Mouse (Mus musculus) limb, embryonic 15.5 days (tissue): Measurements from ENCODE around the gene Psenen. TPM values are rescaled to one million over a fixed set of nuclear protein-coding genes. Genes with fewer than 3 reads are reported as not detected.

Experiments
- ATAC-seq: fragments of 200-750 bp; cut with Nextera tagmentation; 2 replicates; pipeline ENCODE4 v1.8.0; 2017; ENCODE audit warnings: low read depth, moderate TSS enrichment; ENCODE audit not compliant: insufficient number of reproducible peaks, low FRiP score, low TSS enrichment
- H3K27ac ChIP-seq: fragments of 300-500 bp; sonication (generic); 2 replicates; pipeline ENCODE4 v1.5.1; 2015; ENCODE audit warnings: moderate library complexity, mild to moderate bottlenecking, inconsistent platforms
- H3K27me3 ChIP-seq: fragments of 300-500 bp; sonication (generic); 2 replicates; pipeline ENCODE4 v1.6.1; 2015; ENCODE audit warnings: inconsistent platforms
- H3K36me3 ChIP-seq: fragments of 300-500 bp; sonication (generic); 2 replicates; pipeline ENCODE4 v1.6.1; 2015; ENCODE audit warnings: inconsistent platforms
- H3K4me1 ChIP-seq: fragments of 300-500 bp; sonication (generic); 2 replicates; pipeline ENCODE4 v1.6.1; 2015; ENCODE audit warnings: inconsistent platforms
- H3K4me2 ChIP-seq: fragments of 300-500 bp; sonication (generic); 2 replicates; pipeline ENCODE4 v1.6.1; 2015; ENCODE audit warnings: mild to moderate bottlenecking, inconsistent platforms
- H3K4me3 ChIP-seq: fragments of 300-500 bp; sonication (generic); 2 replicates; pipeline ENCODE4 v1.5.1; 2015; ENCODE audit warnings: mild to moderate bottlenecking, inconsistent platforms
- H3K9ac ChIP-seq: fragments of 300-500 bp; sonication (generic); 2 replicates; pipeline ENCODE4 v1.6.1; 2015; ENCODE audit warnings: inconsistent platforms
- H3K9me3 ChIP-seq: fragments of 300-500 bp; sonication (generic); 2 replicates; pipeline ENCODE4 v1.6.1; 2016; ENCODE audit warnings: inconsistent platforms
- WGBS: fragments of 180-500 bp; shearing (Covaris S2); methylation state at CpG from one replicate; pipeline ENCODE4 v1.1.7; 2015; 5-methylcytosine and 5-hydroxymethylcytosine counted together
- polyA plus RNA-seq: library from polyadenylated mRNA; unstranded; fragments of >200 nt; fragmentation: Nextera tagmentation; extraction: Ambion mirVana; gene quantifications from 2 replicates; pipeline ENCODE4 v1.2.1, GENCODE M21; 2015

The Psenen gene
- polyA plus RNA-seq, 1 experiment from 2014 or later: 146 TPM

DNA sequence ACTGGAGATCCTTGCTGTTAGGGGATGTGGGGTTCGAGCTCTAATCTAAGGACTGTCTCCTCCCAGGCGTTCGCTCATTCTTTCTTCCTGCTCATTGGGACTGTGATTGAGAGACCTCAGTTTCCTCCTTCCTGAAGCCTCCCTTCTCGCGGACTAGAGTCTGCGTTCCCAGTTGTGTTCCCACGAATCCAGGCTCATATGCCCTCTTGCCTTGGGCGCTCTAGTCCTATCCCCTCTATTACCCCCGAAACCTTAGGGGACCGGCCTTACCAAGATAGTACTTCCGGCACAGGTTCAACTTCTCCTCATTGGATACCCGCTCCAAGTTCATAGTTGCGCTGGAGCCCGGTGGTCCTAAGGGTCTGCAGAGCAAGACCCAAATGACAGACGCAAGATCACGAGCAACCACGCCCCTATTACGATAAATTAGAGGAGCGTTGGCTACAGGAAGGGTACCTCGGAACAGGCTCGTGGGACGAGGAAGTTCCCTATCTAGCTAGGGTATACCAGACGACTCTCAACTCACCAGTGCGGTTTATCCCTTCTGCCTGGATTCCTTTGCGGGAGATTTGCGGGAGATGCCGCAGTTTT, 806 bp downstream of the Psenen start:
- Histone ChIP-seq H3K4me1 (peaks cover 22% of the 10 kb centered on the region), H3K9ac (peak overlapping the region; percentile 54), H3K36me3 (peaks cover 30% of the 10 kb centered on the region), H3K4me3 (peak overlapping the region; percentile 68), H3K4me2 (peak overlapping the region; percentile 62), H3K27me3 (no peaks in the 10 kb centered on the region), H3K9me3 (no peaks in the 10 kb centered on the region), H3K27ac (peak overlapping the region; percentile 86)
- 1% methylated on average over 27 of the region's 27 CpGs for WGBS
- no peak for ATAC-seq

DNA sequence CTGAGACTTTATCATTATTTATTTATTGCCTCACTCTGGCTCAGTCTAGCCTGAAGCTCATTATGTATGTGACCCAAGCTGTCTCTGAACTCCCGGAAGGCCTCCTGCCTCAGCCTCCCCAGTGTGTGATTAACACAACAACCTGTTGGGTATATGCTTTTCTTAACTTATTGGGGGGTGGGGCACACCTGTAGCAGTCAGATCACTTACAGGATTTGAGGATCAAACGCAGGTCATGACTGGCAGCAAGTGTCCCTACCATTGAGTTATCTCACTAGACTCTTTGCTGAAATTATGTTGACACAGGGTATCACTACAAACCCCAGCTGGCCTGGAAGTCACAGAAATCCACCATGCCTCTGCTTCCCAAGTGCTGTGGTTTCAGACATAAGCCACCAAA, 3.1 kb downstream of the Psenen start:
- Histone ChIP-seq H3K36me3 (peaks cover 30% of the 10 kb centered on the region), H3K4me2 (peak overlapping the region; percentile 91; the same call in 1 of the 2 replicates), H3K27me3 (no peaks in the 10 kb centered on the region), H3K4me3 (peak overlapping the region; percentile 66; the same call in 1 of the 2 replicates), H3K9me3 (no peaks in the 10 kb centered on the region), H3K27ac (no peak overlapping the region), H3K4me1 (peaks cover 23% of the 10 kb centered on the region), H3K9ac (no peak overlapping the region)
- ATAC-seq: no peak
- 65% methylated on average over 2 of the region's 2 CpGs for WGBS

DNA sequence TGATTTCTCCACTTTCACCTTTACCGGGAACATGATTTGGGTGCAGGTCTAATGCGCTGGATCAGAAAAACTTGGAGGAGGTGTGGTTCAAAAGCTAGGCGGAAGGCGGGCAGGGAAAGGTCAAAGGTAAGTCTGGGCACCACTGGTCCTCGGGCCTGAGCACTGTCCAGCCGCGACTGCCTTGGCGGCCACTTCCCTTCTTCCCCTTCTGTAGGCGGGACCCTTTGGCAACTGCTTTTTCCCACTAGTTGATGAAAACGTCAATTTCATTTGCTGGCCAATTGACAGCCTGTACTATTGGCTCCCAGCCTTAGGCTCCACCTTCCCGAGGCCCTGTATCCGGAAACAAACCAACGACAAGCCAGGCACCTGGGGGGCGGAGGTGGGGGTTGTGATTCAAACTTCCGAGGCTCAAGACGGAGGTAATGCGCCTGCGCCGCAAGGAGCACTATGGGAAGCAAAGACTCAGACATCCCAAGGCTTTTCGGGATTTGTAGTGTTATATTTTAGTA, 3.9 kb downstream of the Psenen start, which contains the start of gene Lin37:
TSS of gene Lin37 (minus strand) at position 396 of the 512 bp plus-strand sequence.
- under 1% methylated on average over 20 of the region's 20 CpGs for WGBS
- Histone ChIP-seq H3K27ac (peak within 1 kb of the TSS; percentile 60), H3K9me3 (no peaks in the 10 kb centered on the region), H3K9ac (peak within 1 kb of the TSS; percentile 63), H3K36me3 (peaks cover 30% of the 10 kb centered on the region), H3K4me3 (peak within 1 kb of the TSS; percentile 66), H3K4me1 (peaks cover 23% of the 10 kb centered on the region), H3K27me3 (no peaks in the 10 kb centered on the region), H3K4me2 (peak within 1 kb of the TSS; percentile 91)
- ATAC-seq: peak; percentile 85

DNA sequence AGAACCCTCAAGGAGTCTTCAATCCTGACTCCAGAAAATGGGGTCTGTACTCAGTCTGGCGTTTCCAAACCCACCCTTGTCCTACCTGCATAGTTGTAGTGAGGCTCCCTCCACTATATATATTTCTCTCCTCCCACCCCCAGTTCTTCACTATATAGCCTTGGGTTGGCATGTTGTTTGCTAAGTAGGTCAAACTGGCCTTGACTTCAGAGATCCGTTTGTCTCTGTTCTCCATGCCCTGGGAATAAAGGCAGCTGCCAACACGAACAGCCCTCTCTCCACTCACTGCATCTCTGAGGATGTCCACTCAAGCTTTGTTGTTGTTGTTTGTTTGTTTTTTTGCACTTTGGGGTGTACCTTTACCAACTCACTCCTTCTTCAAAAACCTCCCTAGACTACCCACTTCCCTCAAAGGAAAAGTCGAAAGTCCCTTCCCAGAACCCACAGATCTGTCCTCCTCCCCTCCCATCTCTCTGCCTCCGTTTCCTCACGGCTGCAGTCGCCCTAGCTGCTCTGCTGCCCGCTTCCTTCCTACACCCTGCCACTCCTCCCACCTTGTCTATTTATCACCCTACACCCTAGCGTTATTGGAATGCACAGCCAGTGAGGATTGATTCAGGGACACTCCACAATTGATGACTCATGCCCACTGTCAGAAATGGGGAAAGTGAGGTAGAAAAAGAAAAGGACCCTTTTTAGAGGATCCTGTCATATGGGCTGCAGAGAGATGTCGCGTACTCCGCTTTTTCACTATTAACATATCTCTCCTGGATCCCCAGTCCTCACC, 4.6 kb downstream of the Psenen start:
- Histone ChIP-seq H3K9ac (peak overlapping the region; percentile 63), H3K4me1 (peaks cover 21% of the 10 kb centered on the region), H3K27me3 (no peaks in the 10 kb centered on the region), H3K4me2 (peak overlapping the region; percentile 91), H3K4me3 (peak overlapping the region; percentile 66), H3K36me3 (peaks cover 35% of the 10 kb centered on the region), H3K9me3 (no peaks in the 10 kb centered on the region), H3K27ac (peak overlapping the region; percentile 60)
- WGBS: 16% methylated on average over 12 of the region's 12 CpGs
- no peak for ATAC-seq

DNA sequence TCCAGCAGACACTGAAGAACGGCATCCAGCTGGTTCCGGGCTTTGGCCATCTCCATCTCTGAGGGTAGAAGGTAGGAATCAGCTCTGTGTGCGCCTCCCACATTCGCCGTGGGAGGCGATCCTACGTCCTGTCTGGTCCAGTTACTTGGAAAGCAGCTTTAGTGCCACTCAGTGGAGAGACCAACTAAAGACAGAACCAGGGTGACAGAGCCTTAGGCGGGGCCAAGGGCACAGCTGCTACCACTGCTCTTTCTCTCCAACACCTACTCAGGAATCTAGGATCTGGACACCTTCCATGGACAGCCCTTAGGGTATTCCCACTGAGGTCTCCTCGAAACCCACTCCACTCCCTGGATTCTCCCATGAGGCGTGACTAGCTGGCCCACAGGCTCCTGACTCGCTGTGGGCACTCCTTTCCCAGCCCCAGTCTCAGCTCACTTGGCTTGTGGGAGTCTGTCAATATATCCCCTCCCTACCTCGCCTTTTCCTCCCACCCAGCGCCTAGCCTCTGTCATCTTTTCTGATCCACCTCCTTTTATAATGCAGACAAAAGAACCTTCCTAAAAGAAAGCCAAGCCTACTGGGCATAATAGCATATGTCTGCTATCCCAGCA, 5.4 kb downstream of the Psenen start:
- peak overlapping the region; percentile 63 for H3K9ac ChIP-seq
- no peaks in the 10 kb centered on the region for H3K9me3 ChIP-seq
- H3K4me3 ChIP-seq: peak overlapping the region; percentile 66
- no peak overlapping the region for H3K27ac ChIP-seq
- H3K4me1 ChIP-seq: peaks cover 28% of the 10 kb centered on the region
- 92% methylated on average over 13 of the region's 13 CpGs for WGBS
- H3K27me3 ChIP-seq: no peaks in the 10 kb centered on the region
- H3K36me3 ChIP-seq: peaks cover 35% of the 10 kb centered on the region
- H3K4me2 ChIP-seq: peak overlapping the region; percentile 91; the same call in 1 of the 2 replicates
- ATAC-seq: no peak

DNA sequence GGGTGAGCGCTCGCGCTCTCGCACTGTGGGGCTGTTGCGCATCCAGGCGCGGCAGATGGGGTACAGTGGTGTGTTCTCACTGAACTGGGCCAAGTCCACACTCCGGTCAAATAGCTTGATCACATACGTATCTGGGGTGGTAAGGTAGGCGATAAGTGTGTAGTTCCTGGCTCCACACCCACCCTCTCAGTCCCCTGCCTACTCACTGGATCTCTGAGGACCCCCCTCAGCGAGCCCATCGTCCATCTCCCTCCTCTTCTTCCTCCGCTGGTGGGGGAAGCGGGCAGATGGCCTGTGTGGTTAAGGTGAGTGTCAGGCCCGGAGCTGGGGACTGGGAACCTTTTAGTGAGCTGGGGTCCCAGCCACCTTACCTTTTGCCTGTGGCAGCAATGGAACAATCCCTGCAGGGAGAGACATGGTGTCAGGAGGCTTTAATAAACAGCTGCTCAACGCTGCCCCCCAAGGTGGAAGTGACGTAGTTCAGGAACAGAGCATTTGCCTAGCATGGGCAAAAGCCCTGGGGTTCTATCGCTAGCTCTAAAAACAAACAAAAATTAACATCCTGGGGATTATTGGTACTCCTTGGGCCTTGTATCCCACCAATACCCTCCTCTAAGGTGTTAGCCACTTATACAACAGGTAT, 6.4 kb downstream of the Psenen start:
- no peaks in the 10 kb centered on the region for H3K9me3 ChIP-seq
- no peaks in the 10 kb centered on the region for H3K27me3 ChIP-seq
- H3K36me3 ChIP-seq: peaks cover 35% of the 10 kb centered on the region
- no peak overlapping the region for H3K4me3 ChIP-seq
- no peak overlapping the region for H3K9ac ChIP-seq
- 92% methylated on average over 18 of the region's 18 CpGs for WGBS
- peaks cover 34% of the 10 kb centered on the region for H3K4me1 ChIP-seq
- no peak overlapping the region for H3K4me2 ChIP-seq
- H3K27ac ChIP-seq: no peak overlapping the region
- no peak for ATAC-seq

DNA sequence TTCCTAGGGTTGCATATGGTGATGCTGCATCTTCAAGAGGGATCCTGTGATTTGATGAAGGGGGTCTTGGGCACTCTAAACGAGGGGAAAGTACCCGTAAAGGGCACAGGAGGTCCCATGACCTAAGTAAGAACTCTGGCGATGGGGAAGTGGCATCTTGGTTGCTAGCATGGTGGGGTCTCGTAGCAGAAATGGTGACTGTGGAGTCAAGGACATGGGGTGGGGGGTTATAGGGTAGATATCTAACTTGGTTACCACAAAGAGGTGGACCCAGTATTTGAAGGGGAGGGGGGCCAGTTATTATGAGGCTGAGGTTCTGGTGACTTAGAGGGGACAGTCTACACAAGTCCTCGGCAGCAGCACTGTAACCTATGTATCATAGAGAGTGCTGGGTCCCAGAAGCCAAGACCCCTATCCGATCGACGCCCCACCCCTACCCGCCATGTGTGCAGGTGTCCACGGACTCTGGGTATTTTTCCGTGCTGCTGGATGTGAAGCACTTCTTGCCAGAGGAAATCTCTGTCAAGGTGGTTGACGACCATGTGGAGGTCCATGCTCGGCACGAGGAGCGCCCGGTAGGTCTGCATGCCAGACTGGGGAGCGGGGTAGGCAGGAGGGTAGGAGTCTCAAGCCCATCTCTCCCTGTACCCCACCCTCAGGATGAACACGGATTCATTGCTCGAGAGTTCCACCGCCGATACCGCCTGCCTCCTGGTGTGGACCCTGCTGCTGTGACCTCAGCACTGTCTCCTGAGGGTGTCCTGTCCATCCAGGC, 9.4 kb downstream of the Psenen start:
- 80% methylated on average over 22 of the region's 22 CpGs for WGBS
- Histone ChIP-seq H3K27ac (0 out of 2 replicates have a peak overlapping the region, but pooled peaks have one; percentile 99), H3K4me2 (peak overlapping the region; percentile 96), H3K36me3 (peaks cover 35% of the 10 kb centered on the region), H3K4me3 (peak overlapping the region; percentile 79), H3K9me3 (no peaks in the 10 kb centered on the region), H3K9ac (0 out of 2 replicates have a peak overlapping the region, but pooled peaks have one; percentile 66), H3K4me1 (peaks cover 32% of the 10 kb centered on the region), H3K27me3 (no peaks in the 10 kb centered on the region)
- no peak for ATAC-seq

DNA sequence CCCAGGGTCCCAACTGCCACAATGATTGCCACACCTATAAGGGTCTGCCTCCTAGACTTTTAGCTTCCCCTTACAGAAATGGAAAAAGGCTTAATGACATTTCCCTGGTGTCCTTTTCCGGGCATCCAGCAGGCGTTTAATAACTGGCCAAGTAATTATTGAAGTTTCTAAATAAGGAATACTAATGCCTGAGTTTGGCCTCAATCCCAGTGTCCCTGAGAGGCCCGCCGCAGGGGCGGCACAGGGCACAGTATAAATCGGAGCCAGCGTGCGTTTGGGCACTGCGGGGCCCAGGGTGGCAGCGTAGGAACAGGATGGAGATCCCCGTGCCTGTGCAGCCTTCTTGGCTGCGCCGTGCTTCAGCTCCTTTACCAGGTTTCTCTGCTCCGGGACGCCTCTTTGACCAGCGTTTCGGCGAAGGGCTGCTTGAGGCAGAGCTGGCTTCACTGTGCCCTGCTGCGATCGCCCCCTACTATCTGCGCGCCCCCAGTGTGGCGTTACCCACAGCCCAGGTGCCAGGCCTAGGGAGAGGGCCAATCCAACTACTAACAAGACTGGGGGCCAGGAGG, 10.3 kb downstream of the Psenen start:
- peak overlapping the region; percentile 96 for H3K4me2 ChIP-seq
- peak overlapping the region; percentile 66 for H3K9ac ChIP-seq
- H3K9me3 ChIP-seq: no peaks in the 10 kb centered on the region
- H3K36me3 ChIP-seq: peaks cover 36% of the 10 kb centered on the region
- H3K4me1 ChIP-seq: peaks cover 23% of the 10 kb centered on the region
- under 1% methylated on average over 23 of the region's 23 CpGs for WGBS
- H3K27me3 ChIP-seq: no peaks in the 10 kb centered on the region
- peak overlapping the region; percentile 79 for H3K4me3 ChIP-seq
- H3K27ac ChIP-seq: peak overlapping the region; percentile 99
- no peak for ATAC-seq

DNA sequence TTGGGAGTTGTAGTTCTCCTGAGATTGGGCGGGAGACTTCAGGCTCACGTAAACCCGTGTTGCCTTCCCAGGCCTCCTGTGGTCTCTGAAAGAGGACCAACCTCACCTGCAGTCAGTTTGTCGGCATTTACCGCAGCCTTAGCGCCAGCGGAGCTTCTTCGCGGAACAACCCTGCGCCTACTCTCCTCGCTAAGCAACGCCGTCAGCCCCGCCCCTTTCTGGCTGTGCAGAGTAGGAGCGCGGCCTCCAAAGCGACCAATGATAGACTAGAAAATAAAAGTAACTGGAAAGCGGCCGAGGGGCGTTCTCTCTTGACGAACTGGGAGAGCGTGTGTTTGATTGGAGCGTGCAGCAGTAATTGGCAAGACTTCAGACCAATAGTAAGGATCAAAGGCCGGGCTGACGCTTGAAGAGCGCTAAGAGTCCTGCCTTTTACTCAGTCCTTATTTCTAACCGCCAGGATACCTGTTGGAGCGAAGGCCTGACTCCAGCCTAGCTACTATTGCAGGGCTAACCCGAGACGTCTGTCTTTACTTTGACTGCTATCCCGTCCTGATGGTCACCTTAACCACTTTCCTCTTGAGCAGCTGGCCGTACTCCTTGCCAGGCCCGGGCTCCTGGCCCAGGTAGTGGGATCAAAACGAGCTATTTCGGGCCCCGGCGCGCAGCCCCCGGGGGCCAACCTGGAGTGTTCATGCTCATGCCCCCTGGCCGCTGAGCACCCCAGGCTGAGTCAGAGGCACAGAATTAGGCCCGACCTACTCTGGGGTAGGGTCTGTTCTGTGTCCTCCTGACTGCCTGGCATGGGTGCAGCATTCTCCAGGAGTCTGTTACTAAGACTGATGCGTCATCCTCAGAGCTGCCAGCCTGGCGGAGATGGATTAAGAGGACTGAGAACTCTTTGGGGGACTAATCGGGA, 11.1 kb downstream of the Psenen start, which contains the start of the genes Hspb6 and Proser3:
TSS of gene Hspb6 (plus strand) at position 77 of the 919 bp plus-strand sequence.
TSS of gene Proser3 (minus strand) at position 198 of the 919 bp plus-strand sequence.
- peaks cover 36% of the 10 kb centered on the region for H3K36me3 ChIP-seq
- ATAC-seq: peak; percentile 94

More for the DNA sequence above, 11.1 kb downstream of the Psenen start, which contains the start of the genes Hspb6 and Proser3:
- Histone ChIP-seq H3K27ac (peak within 1 kb of the TSS; percentile 99), H3K4me2 (peak within 1 kb of the TSS; percentile 96), H3K4me3 (peak within 1 kb of the TSS; percentile 79), H3K9me3 (no peaks in the 10 kb centered on the region), H3K9ac (peak within 1 kb of the TSS; percentile 69), H3K4me1 (peaks cover 17% of the 10 kb centered on the region), H3K27me3 (no peaks in the 10 kb centered on the region)
- WGBS: under 1% methylated on average over 44 of the region's 44 CpGs
